ENCODE assay signal across 29 mouse cellular contexts in the genomic region with DNA sequence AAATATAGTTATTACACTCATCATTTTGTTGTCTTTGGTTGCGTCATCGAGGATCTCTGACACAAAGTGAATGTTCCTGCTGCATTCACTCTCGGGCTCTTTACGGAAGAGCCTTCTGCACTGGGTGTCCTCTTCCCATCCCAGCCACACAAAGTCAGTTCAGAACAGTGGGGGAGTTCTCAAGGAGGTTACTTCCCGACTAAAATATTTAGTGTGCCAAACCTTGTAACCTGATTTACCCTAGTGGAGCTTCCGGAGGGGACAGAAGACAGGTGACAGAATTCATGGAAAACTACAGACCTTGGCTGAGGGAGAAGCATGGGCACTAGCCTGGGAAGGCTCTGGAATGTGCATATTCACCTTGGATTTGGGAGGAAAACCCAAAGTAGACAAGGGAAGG. TPM values are rescaled to one million over a fixed set of nuclear protein-coding genes. Genes with fewer than 3 reads are reported as not detected.
DNase-seq lines count a peak whose midpoint lies in the region; ATAC-seq and TF ChIP-seq lines count a peak whose summit lies in the region.
"Had no signal": no experiment of that assay in that cellular context is flagged by ENCODE, and none has a peak within 500 bp of the region (broad histone marks: within the 10 kb centered on the region; RNA-seq: fewer than 3 reads in every experiment).

No protein-coding gene starts in this region.

- no peak for TF ChIP-seq POLR2A in liver, adult 2 months (IDR thresholded peaks at IDR 0.05; ENCODE audit: extremely low read depth, insufficient read depth, low read length)

- H3K9me3 ChIP-seq in liver, embryonic 12.5 days (replicated peaks), result no peaks in the 10 kb centered on the region
- no peaks in the 10 kb centered on the region for H3K9me3 ChIP-seq in neural tube, embryonic 15.5 days (replicated peaks)
- H3K9me3 ChIP-seq in liver, postnatal 0 days (ENCODE audit: low read length), result no peaks in the 10 kb centered on the region
- H3K9me3 ChIP-seq: embryonic facial prominence, embryonic 12.5 days; embryonic facial prominence, embryonic 15.5 days; forebrain, embryonic 15.5 days; heart, embryonic 12.5 days; heart, embryonic 15.5 days; hindbrain, embryonic 10.5 days; hindbrain, embryonic 13.5 days had no signal

- no peaks in the 10 kb centered on the region for H3K27me3 ChIP-seq in liver, adult 2 months (ENCODE audit: control insufficient read depth, insufficient read depth, low read length)
- no peaks in the 10 kb centered on the region for H3K27me3 ChIP-seq in liver, embryonic 12.5 days (replicated peaks)
- H3K27me3 ChIP-seq in neural tube, embryonic 15.5 days (replicated peaks), result no peaks in the 10 kb centered on the region
- H3K27me3 ChIP-seq in liver, postnatal 0 days (ENCODE audit: insufficient read depth, low read length), result no peaks in the 10 kb centered on the region
- H3K27me3 ChIP-seq: embryonic facial prominence, embryonic 12.5 days; embryonic facial prominence, embryonic 15.5 days; forebrain, embryonic 15.5 days; heart, embryonic 12.5 days; heart, embryonic 15.5 days; hindbrain, embryonic 13.5 days had no signal

- H3K4me2 ChIP-seq in liver, embryonic 12.5 days, result no peak overlapping the region
- H3K4me2 ChIP-seq in neural tube, embryonic 15.5 days, result no peak overlapping the region
- peak overlapping the region; percentile 62 for H3K4me2 ChIP-seq in liver, postnatal 0 days (ENCODE audit: low read depth, low read length)
- H3K4me2 ChIP-seq: embryonic facial prominence, embryonic 12.5 days; embryonic facial prominence, embryonic 15.5 days; forebrain, embryonic 15.5 days; heart, embryonic 12.5 days; heart, embryonic 15.5 days; hindbrain, embryonic 13.5 days had no signal

- H3K9ac ChIP-seq in liver, adult 2 months (ENCODE audit: low read depth, low read length), result peak overlapping the region; percentile 94
- no peak overlapping the region for H3K9ac ChIP-seq in liver, embryonic 12.5 days
- no peak overlapping the region for H3K9ac ChIP-seq in neural tube, embryonic 15.5 days (replicated peaks)
- H3K9ac ChIP-seq in liver, postnatal 0 days (replicated peaks), result peak overlapping the region; percentile 64
- H3K9ac ChIP-seq: embryonic facial prominence, embryonic 12.5 days; embryonic facial prominence, embryonic 15.5 days; forebrain, embryonic 15.5 days; heart, embryonic 12.5 days; heart, embryonic 15.5 days; hindbrain, embryonic 13.5 days had no signal

- TF ChIP-seq EP300 in liver, postnatal 0 days (IDR thresholded peaks at IDR 0.05; ENCODE audit: low read depth), result no peak

- no peak for ATAC-seq in liver, embryonic 12.5 days
- no peak for ATAC-seq in neural tube, embryonic 15.5 days (ENCODE audit: low FRiP score)
- no peak for ATAC-seq in liver, postnatal 0 days
- ATAC-seq: CD4-positive, CD25-positive, alpha-beta regulatory T cell, adult 4 months; forebrain, embryonic 15.5 days; hindbrain, embryonic 16.5 days had no signal

- H3K27ac ChIP-seq in liver, adult 2 months (replicated peaks; ENCODE audit: insufficient read depth, low read depth, low read length), result peak overlapping the region; percentile 99
- no peak overlapping the region for H3K27ac ChIP-seq in liver, embryonic 12.5 days
- H3K27ac ChIP-seq in neural tube, embryonic 15.5 days (replicated peaks), result no peak overlapping the region
- peak overlapping the region; percentile 77 for H3K27ac ChIP-seq in liver, postnatal 0 days (ENCODE audit: low read depth)
- H3K27ac ChIP-seq: embryonic facial prominence, embryonic 12.5 days; embryonic facial prominence, embryonic 15.5 days; forebrain, embryonic 15.5 days; heart, embryonic 15.5 days; hindbrain, embryonic 10.5 days; hindbrain, embryonic 13.5 days had no signal

- DNase-seq in liver, adult 2 months (ENCODE audit: extremely low read depth, low read depth, low spot score), result peak; percentile 54
- DNase-seq in neural tube, embryonic 10.5 days (ENCODE audit: extremely low spot score, low spot score), result peak; percentile 1
- DNase-seq in liver, postnatal 0 days, result no peak
- no peak for DNase-seq in ovary, postnatal 14 days (ENCODE audit: low spot score)
- DNase-seq: adrenal gland, adult 2 months; adrenal gland, postnatal 14 days; cerebellum, adult 11 months; cerebellum, adult 2 months; cerebellum, adult 9-11 months; cerebellum, postnatal 25 days; gastrocnemius, postnatal 10 days; gastrocnemius, postnatal 36 days; heart, postnatal 10 days; heart, postnatal 36 days had no signal

- H3K36me3 ChIP-seq in liver, adult 2 months (ENCODE audit: control insufficient read depth, insufficient read depth, low read length), result peaks cover 11% of the 10 kb centered on the region
- no peaks in the 10 kb centered on the region for H3K36me3 ChIP-seq in liver, embryonic 12.5 days
- no peaks in the 10 kb centered on the region for H3K36me3 ChIP-seq in neural tube, embryonic 15.5 days
- no peaks in the 10 kb centered on the region for H3K36me3 ChIP-seq in liver, postnatal 0 days (replicated peaks; ENCODE audit: insufficient read depth, low read length)
- H3K36me3 ChIP-seq: embryonic facial prominence, embryonic 12.5 days; embryonic facial prominence, embryonic 15.5 days; forebrain, embryonic 15.5 days; heart, embryonic 12.5 days; heart, embryonic 15.5 days; hindbrain, embryonic 10.5 days; hindbrain, embryonic 13.5 days had no signal

- 29% methylated on average over 6 of the region's 6 CpGs for WGBS in liver, adult 2 months
- 66% methylated on average over 6 of the region's 6 CpGs for WGBS in liver, embryonic 12.5 days (ENCODE audit: insufficient replicate concordance)
- WGBS in neural tube, embryonic 15.5 days, result 94% methylated on average over 6 of the region's 6 CpGs
- WGBS in liver, postnatal 0 days (ENCODE audit: insufficient replicate concordance), result 63% methylated on average over 6 of the region's 6 CpGs

- H3K4me1 ChIP-seq in liver, adult 2 months (ENCODE audit: control insufficient read depth, insufficient read depth, low read length), result peaks cover 27% of the 10 kb centered on the region
- H3K4me1 ChIP-seq in liver, embryonic 12.5 days, result no peaks in the 10 kb centered on the region
- H3K4me1 ChIP-seq in neural tube, embryonic 15.5 days, result no peaks in the 10 kb centered on the region
- H3K4me1 ChIP-seq in liver, postnatal 0 days (ENCODE audit: insufficient read depth), result peaks cover 9% of the 10 kb centered on the region; the same call in 1 of the 2 replicates
- H3K4me1 ChIP-seq: embryonic facial prominence, embryonic 12.5 days; embryonic facial prominence, embryonic 15.5 days; forebrain, embryonic 15.5 days; heart, embryonic 12.5 days; heart, embryonic 15.5 days; hindbrain, embryonic 10.5 days; hindbrain, embryonic 13.5 days had no signal

- H3K79me2 ChIP-seq in liver, adult 2 months (ENCODE audit: control insufficient read depth, insufficient read depth, low read length), result peaks cover 21% of the 10 kb centered on the region

- no peak for TF ChIP-seq CTCF in liver, adult 2 months (IDR thresholded peaks at IDR 0.05; ENCODE audit: low read depth, low read length)
- no peak for TF ChIP-seq CTCF in liver, postnatal 0 days (IDR thresholded peaks at IDR 0.05; ENCODE audit: low read depth)

- H3K4me3 ChIP-seq in liver, adult 2 months (ENCODE audit: insufficient read depth, low read depth, low read length), result peak overlapping the region; percentile 84
- no peak overlapping the region for H3K4me3 ChIP-seq in liver, embryonic 12.5 days
- no peak overlapping the region for H3K4me3 ChIP-seq in neural tube, embryonic 15.5 days (replicated peaks)
- H3K4me3 ChIP-seq in liver, postnatal 0 days (ENCODE audit: low read depth, low read length), result peak overlapping the region; percentile 47
- H3K4me3 ChIP-seq: embryonic facial prominence, embryonic 12.5 days; embryonic facial prominence, embryonic 15.5 days; forebrain, embryonic 15.5 days; heart, embryonic 12.5 days; heart, embryonic 15.5 days; hindbrain, embryonic 10.5 days; hindbrain, embryonic 13.5 days had no signal

RNA-seq across cellular contexts. Expression of a gene that starts 0.9 kb away (rescaled TPM):
- 597 and 649 TPM in 2 replicates for total RNA-seq in liver, adult 2 months (2014; rRNA removed)
- 209 and 226 TPM in 2 replicates for polyA plus RNA-seq in liver, adult 2 months (2012; rRNA removed)
- 1.4 and 2.2 TPM in 2 replicates for polyA plus RNA-seq in liver, embryonic 12.5 days (2016; fragmentation: Nextera tagmentation; extraction: Ambion mirVana)
- polyA plus RNA-seq in neural tube, embryonic 15.5 days (2015; fragmentation: Nextera tagmentation; extraction: Ambion mirVana), result 0.11 and 0.17 TPM in 2 replicates
- 74.4 and 74.8 TPM in 2 replicates for polyA plus RNA-seq in liver, postnatal 0 days (2015; fragmentation: Nextera tagmentation; extraction: Ambion mirVana)
- total RNA-seq: common myeloid progenitor, adult 5-6 weeks; gastrocnemius, postnatal 36 days; granulocyte monocyte progenitor cell, adult 5-6 weeks; heart, postnatal 10 days; heart, postnatal 36 days; MEL had no signal
- polyA plus RNA-seq: adrenal gland, adult 2 months; cerebellum, adult 2 months; embryonic facial prominence, embryonic 12.5 days; forebrain, embryonic 11.5 days; forebrain, embryonic 15.5 days; heart, embryonic 12.5 days; heart, embryonic 15.5 days; hindbrain, embryonic 13.5 days had no signal

RNA-seq across cellular contexts. Expression of a gene that starts 38.7 kb away (rescaled TPM):
- total RNA-seq in liver, adult 2 months (2014; rRNA removed), result 0.65 and 1.3 TPM in 2 replicates
- polyA plus RNA-seq in liver, adult 2 months (2012; rRNA removed), result 0.98 and 1.5 TPM in 2 replicates
- polyA plus RNA-seq in liver, embryonic 12.5 days (2016; fragmentation: Nextera tagmentation; extraction: Ambion mirVana), result 0.06 and 0.08 TPM in 2 replicates
- not detected in 2 replicates for polyA plus RNA-seq in neural tube, embryonic 15.5 days (2015; fragmentation: Nextera tagmentation; extraction: Ambion mirVana)
- polyA plus RNA-seq in liver, postnatal 0 days (2015; fragmentation: Nextera tagmentation; extraction: Ambion mirVana), result 0.24 and 0.27 TPM in 2 replicates
- total RNA-seq: gastrocnemius, postnatal 36 days; MEL had no signal
- polyA plus RNA-seq: CD4-positive, CD25-positive, alpha-beta regulatory T cell, adult 4 months; cerebellum, adult 2 months; embryonic facial prominence, embryonic 12.5 days; forebrain, embryonic 11.5 days; forebrain, embryonic 15.5 days; hindbrain, embryonic 10.5 days; hindbrain, embryonic 13.5 days had no signal

Comparison
In these comparisons a context has a peak if more than half of its experiments do, and no peak if none do; other contexts are left out.
1. DNase-seq: peak in liver, adult 2 months (single experiment) and neural tube, embryonic 10.5 days (single experiment); none in liver, postnatal 0 days (single experiment) and ovary, postnatal 14 days (single experiment).
2. H3K27ac ChIP-seq: peak in liver, adult 2 months (single experiment) and liver, postnatal 0 days (single experiment); none in liver, embryonic 12.5 days (single experiment) and neural tube, embryonic 15.5 days (single experiment).
3. H3K4me3 ChIP-seq: peak in liver, adult 2 months (single experiment) and liver, postnatal 0 days (single experiment); none in liver, embryonic 12.5 days (single experiment) and neural tube, embryonic 15.5 days (single experiment).
4. H3K9ac ChIP-seq: peak in liver, adult 2 months (single experiment) and liver, postnatal 0 days (single experiment); none in liver, embryonic 12.5 days (single experiment) and neural tube, embryonic 15.5 days (single experiment).
5. RNA of a gene that starts 0.9 kb away (polyA plus RNA-seq): 209 to 226 TPM in liver, adult 2 months and 74.4 to 74.8 TPM in liver, postnatal 0 days; 1.4 to 2.2 TPM in liver, embryonic 12.5 days and 0.11 to 0.17 TPM in neural tube, embryonic 15.5 days; every median in the first group is over 10 times any median in the second.